Mouse (Mus musculus) erythroblast, embryonic 14.5 days (primary cell): ENCODE measurements around the gene Noc4l.

Source experiments
- GATA1 ChIP-seq: IDR thresholded peaks from 2 replicates; pipeline ENCODE4 v1.6.1; 2012; ENCODE audit warnings: low read length, inconsistent platforms, mixed read lengths
- TAL1 ChIP-seq: IDR thresholded peaks from 3 replicates; pipeline ENCODE4 v1.6.1; 2012; ENCODE audit warnings: low read length, inconsistent platforms, mixed read lengths

DNA sequence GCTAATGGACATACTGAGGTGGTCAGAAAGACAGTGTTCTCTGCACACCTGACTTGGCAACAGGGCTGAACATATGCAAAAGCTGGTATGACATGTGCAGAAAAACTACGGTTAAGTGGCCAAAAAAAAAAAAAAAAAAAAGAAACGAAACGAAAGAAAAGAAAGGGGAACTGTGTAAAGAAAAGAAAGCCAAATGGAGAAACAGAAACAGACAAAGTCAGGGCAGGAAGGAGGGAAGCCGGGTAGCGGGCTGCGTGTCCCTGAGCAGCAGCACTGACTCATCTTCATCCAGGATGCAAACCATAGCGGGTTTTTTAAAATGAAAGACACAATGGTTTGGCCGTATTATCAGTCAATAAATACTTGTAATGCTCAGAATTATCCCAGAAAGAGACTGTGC lies 28.8 kb upstream of the Noc4l start:
- TF ChIP-seq GATA1 (no peak), TAL1 (no peak)
